Mouse (Mus musculus) midbrain, postnatal 0 days (tissue): ENCODE results near the gene Ccdc146. TPM values are rescaled to one million over a fixed set of nuclear protein-coding genes. Genes with fewer than 3 reads are reported as not detected.

Experiments used
- ATAC-seq: fragments of 200-750 bp; cut with Nextera tagmentation; 2 replicates; pipeline ENCODE4 v1.8.0; 2017; ENCODE audit warnings: moderate number of reproducible peaks, mild to moderate bottlenecking, moderate TSS enrichment, moderate library complexity; ENCODE audit not compliant: low FRiP score
- DNase-seq: peaks from one replicate; pipeline ENCODE4 v3.0.0-alpha.2; 2015; ENCODE audit warnings: low spot score
- H3K27ac ChIP-seq: fragments of 300-500 bp; sonication (generic); 2 replicates; pipeline ENCODE4 v1.5.1; 2014; ENCODE audit warnings: low read depth, mild to moderate bottlenecking, low read length, mixed read lengths
- H3K27me3 ChIP-seq: fragments of 300-500 bp; sonication (generic); 2 replicates; pipeline ENCODE4 v1.6.1; 2014; ENCODE audit warnings: low read length, control low read depth, mixed read lengths; ENCODE audit not compliant: insufficient read depth
- H3K36me3 ChIP-seq: fragments of 300-500 bp; sonication (generic); 2 replicates; pipeline ENCODE4 v1.6.1; 2014; ENCODE audit warnings: low read length, control low read depth, mixed read lengths; ENCODE audit not compliant: insufficient read depth
- H3K4me1 ChIP-seq: fragments of 300-500 bp; sonication (generic); 2 replicates; pipeline ENCODE4 v1.6.1; 2014; ENCODE audit warnings: mild to moderate bottlenecking, control low read depth, antibody characterized with exemption, low read length, mixed read lengths; ENCODE audit not compliant: insufficient read depth
- H3K4me2 ChIP-seq: fragments of 300-500 bp; sonication (generic); 2 replicates; pipeline ENCODE4 v1.6.1; 2014; ENCODE audit warnings: low read depth, mild to moderate bottlenecking, low read length, mixed read lengths; ENCODE audit not compliant: poor library complexity, severe bottlenecking
- H3K4me3 ChIP-seq: fragments of 300-500 bp; sonication (generic); 2 replicates; pipeline ENCODE4 v1.5.1; 2014; ENCODE audit warnings: low read depth, mild to moderate bottlenecking, low read length, moderate library complexity
- H3K9ac ChIP-seq: fragments of 300-500 bp; sonication (generic); replicated peaks from 2 replicates; pipeline ENCODE4 v1.6.1; 2014; ENCODE audit warnings: mild to moderate bottlenecking, low read length, moderate library complexity, mixed read lengths; ENCODE audit not compliant: poor library complexity, severe bottlenecking
- H3K9me3 ChIP-seq: fragments of 300-500 bp; sonication (generic); 2 replicates; pipeline ENCODE4 v1.6.1; 2016; ENCODE audit warnings: low read length, control low read depth
- CTCF ChIP-seq: IDR thresholded peaks from 2 replicates; pipeline ENCODE4 v1.5.1; 2016; ENCODE audit warnings: antibody characterized with exemption, mild to moderate bottlenecking
- WGBS: fragments of 180-500 bp; shearing (Covaris S2); extraction: QIAGEN DNeasy Blood & Tissue Kit; methylation state at CpG from one replicate; pipeline ENCODE4 v1.1.7; 2014; 5-methylcytosine and 5-hydroxymethylcytosine counted together
- polyA plus RNA-seq: library from polyadenylated mRNA; unstranded; fragments of >200 nt; fragmentation: Nextera tagmentation; extraction: Ambion mirVana; gene quantifications from 2 replicates; pipeline ENCODE4 v1.2.1, GENCODE M21; 2015
- total RNA-seq: library from RNA; depleted of rRNA; stranded (reverse); fragments of >200 nt; gene quantifications from 2 replicates; pipeline ENCODE4 v1.2.3, GENCODE M21; 2014

Gene Ccdc146
- total and polyA plus RNA-seq, 2 experiments from 2014 or later, result 0.27 to 0.74 TPM

GRCm38 (mm10) chr5:21257806-21258205 lies 166.7 kb downstream of the Ccdc146 start:
- Histone ChIP-seq H3K4me2 (no peak overlapping the region), H3K9me3 (no peaks in the 10 kb centered on the region), H3K27ac (no peak overlapping the region), H3K36me3 (no peaks in the 10 kb centered on the region), H3K4me3 (no peak overlapping the region), H3K9ac (no peak overlapping the region), H3K4me1 (no peaks in the 10 kb centered on the region), H3K27me3 (no peaks in the 10 kb centered on the region)
- no peak for DNase-seq
- 71% methylated on average over 6 of the region's 6 CpGs for WGBS
- peak; percentile 58 for TF ChIP-seq CTCF
- ATAC-seq, result no peak

DNA sequence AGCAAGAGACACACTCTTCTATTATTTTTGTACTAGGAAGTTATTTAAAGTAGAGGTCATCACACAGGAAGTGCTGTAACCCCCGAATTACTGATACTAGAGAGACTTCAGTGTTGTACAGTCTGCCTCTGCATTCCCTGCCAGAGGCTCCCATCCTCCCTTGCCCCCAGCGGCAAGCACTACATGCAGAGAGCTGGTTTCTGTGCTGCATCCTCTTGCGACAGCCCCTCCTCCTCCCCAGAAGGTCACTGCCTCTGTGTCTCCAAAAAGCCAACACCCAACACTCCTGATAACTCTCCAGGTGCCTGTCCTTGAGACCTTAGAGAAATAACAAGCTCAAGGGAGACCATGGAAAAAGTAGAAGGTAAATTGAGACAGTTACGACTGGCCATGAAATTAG lies 167.4 kb downstream of the Ccdc146 start:
- Histone ChIP-seq H3K9ac (no peak overlapping the region), H3K4me2 (no peak overlapping the region), H3K27ac (no peak overlapping the region), H3K4me3 (no peak overlapping the region), H3K27me3 (no peaks in the 10 kb centered on the region), H3K4me1 (no peaks in the 10 kb centered on the region), H3K9me3 (no peaks in the 10 kb centered on the region), H3K36me3 (no peaks in the 10 kb centered on the region)
- no peak for TF ChIP-seq CTCF
- DNase-seq (no peak), ATAC-seq (no peak)
- WGBS, result 74% methylated on average over 4 of the region's 4 CpGs

GRCm38 (mm10) chr5:21255551-21256132 lies 168.8 kb downstream of the Ccdc146 start:
- Histone ChIP-seq H3K9me3 (no peaks in the 10 kb centered on the region), H3K9ac (no peak overlapping the region), H3K27me3 (no peaks in the 10 kb centered on the region), H3K4me2 (no peak overlapping the region), H3K36me3 (no peaks in the 10 kb centered on the region), H3K27ac (no peak overlapping the region), H3K4me3 (no peak overlapping the region), H3K4me1 (no peaks in the 10 kb centered on the region)
- no peak for DNase-seq
- no peak for ATAC-seq
- WGBS, result 88% methylated on average over 5 of the region's 5 CpGs
- no peak for TF ChIP-seq CTCF

- WGBS, result 92% methylated on average over 12 of the region's 12 CpGs
- H3K36me3 ChIP-seq, result no peaks in the 10 kb centered on the region
- ATAC-seq (no peak), DNase-seq (no peak)
- H3K27me3 ChIP-seq, result no peaks in the 10 kb centered on the region
- H3K9ac ChIP-seq, result no peak overlapping the region
- H3K4me3 ChIP-seq, result no peak overlapping the region
- TF ChIP-seq CTCF, result no peak
- H3K9me3 ChIP-seq, result no peaks in the 10 kb centered on the region
- H3K27ac ChIP-seq, result no peak overlapping the region
- no peaks in the 10 kb centered on the region for H3K4me1 ChIP-seq
- H3K4me2 ChIP-seq, result no peak overlapping the region
Measured at GRCm38 (mm10) chr5:21254731-21255525, 169.5 kb downstream of the Ccdc146 start.

DNA sequence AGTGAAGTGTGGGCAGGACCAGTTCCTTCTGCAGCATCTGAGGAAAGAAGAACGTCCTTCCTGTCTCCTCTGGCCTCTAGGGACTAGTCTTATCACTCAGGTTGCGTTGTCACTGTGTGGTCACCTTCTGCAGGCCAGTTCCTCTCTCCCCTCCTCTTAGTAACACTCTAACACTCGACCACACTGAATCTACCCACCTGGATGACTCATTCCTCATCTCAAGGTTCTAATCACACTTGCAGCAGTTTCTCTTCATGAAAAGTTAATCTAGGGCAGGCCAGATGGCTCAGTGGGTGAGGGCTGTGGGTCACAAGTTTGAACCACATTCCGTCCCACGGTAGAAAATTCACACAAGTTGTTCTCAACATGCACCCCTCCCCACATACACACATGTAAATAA lies 175.6 kb downstream of the Ccdc146 start:
- 77% methylated on average over 5 of the region's 5 CpGs for WGBS
- Histone ChIP-seq H3K4me3 (no peak overlapping the region), H3K27ac (no peak overlapping the region), H3K36me3 (no peaks in the 10 kb centered on the region), H3K27me3 (no peaks in the 10 kb centered on the region), H3K4me1 (no peaks in the 10 kb centered on the region), H3K9ac (no peak overlapping the region), H3K9me3 (no peaks in the 10 kb centered on the region), H3K4me2 (no peak overlapping the region)
- ATAC-seq (no peak), DNase-seq (no peak)
- TF ChIP-seq CTCF, result no peak

- Histone ChIP-seq H3K27ac (no peak overlapping the region), H3K27me3 (no peaks in the 10 kb centered on the region), H3K9ac (no peak overlapping the region), H3K4me3 (no peak overlapping the region), H3K4me2 (no peak overlapping the region), H3K4me1 (no peaks in the 10 kb centered on the region), H3K36me3 (no peaks in the 10 kb centered on the region), H3K9me3 (no peaks in the 10 kb centered on the region)
- ATAC-seq (no peak), DNase-seq (peak; percentile 15)
- 80% methylated on average over 2 of the region's 2 CpGs for WGBS
- no peak for TF ChIP-seq CTCF
Measured at GRCm38 (mm10) chr5:21247916-21248315, 176.6 kb downstream of the Ccdc146 start.
